Mouse (Mus musculus) monocyte, adult 5-6 weeks (primary cell): ENCODE measurements around the gene Ccdc74a. TPM values are rescaled to one million over a fixed set of nuclear protein-coding genes. Genes with fewer than 3 reads are reported as not detected.
"Not testable (repeated sequence)": the region's sequence is repeated elsewhere in the genome, so short reads cannot be mapped to it uniquely, and the experiment has no call there.

Source experiments
- ATAC-seq: fragments of 153-309, 156-312 bp; replicated peaks from 2 replicates; pipeline ENCODE4 v1.8.0; 2017; ENCODE audit warnings: mild to moderate bottlenecking; ENCODE audit not compliant: low TSS enrichment, insufficient number of reproducible peaks, severe bottlenecking, poor library complexity, low FRiP score
- total RNA-seq: library from RNA; stranded (forward); fragments of 200-1000, 200-491, 200-594 nt; gene quantifications from 3 replicates; pipeline ENCODE4 v1.2.3, GENCODE M21; 2017

Ccdc74a gene
- total RNA-seq: not detected in 3 replicates

DNA sequence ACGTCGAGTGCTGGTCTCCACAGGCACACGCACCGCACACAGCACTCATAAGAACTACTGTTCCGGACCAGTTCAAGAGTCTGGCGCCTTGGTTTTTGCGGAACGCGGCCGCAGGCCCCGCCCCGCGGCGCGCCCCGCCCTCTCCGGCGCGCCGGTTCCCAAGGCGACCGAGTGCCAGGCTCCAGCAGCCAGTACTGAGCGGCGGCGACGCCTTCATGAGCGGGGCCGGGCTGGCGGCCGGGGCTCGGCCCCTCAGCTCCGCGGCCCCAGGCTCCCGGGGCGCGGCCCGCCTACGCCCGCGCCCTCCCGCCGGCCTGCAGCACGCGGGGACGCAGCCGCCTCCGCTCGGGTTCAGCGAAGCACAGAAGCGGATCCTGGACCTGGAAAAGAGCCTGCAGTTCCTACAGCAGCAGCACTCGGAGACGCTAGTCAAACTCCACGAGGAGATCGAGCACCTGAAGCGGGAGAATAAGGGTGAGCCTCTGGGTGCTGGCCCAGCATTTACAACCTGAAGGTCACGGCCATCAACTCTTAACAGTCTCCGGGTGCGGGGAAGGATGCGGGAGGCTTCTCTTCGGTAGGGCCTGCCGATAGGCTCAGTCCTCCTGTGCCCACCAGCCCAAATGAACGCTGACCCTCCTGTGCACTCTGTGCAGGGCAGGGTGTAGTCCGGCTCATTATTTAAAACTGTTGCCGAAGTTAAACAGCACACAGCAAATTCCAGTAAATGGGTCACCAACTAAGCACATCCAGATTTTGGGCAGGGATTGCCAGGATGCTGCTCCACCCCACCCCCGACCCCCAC, at the start of gene Ccdc74a:
TSS of gene Ccdc74a (plus strand) at position 161 of the 805 bp plus-strand sequence.
- ATAC-seq: peak; percentile 42

DNA sequence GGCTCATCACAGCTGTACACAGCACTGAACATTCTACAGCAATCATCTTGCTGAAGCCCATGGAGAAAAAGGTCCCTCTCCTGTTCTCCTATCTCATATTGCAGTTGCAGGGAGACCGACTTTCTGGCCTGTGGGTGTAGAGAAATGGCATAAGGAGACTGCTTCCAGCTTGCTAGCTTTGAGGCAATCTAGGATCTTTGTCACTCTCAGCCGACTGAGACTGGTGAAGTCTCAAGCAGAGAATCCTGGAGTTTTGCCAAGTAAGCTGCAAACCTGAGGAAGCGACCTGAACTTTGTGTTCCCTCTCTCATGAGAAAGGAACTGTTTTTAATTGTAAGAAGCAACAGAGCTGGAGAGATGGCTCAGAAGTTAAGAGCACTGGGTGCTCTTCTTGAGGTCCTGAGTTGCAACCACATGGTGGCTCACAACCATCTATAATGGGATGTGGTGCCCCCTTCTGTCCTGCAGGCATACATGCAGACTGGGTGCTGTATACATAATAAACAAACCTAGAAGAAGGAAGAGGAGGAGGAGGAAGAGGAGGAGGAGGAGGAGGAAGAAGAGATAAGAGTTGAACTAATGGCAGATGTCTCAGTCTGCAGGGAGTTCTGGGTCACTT, 45.2 kb upstream of the Ccdc74a start:
- ATAC-seq: no peak

DNA sequence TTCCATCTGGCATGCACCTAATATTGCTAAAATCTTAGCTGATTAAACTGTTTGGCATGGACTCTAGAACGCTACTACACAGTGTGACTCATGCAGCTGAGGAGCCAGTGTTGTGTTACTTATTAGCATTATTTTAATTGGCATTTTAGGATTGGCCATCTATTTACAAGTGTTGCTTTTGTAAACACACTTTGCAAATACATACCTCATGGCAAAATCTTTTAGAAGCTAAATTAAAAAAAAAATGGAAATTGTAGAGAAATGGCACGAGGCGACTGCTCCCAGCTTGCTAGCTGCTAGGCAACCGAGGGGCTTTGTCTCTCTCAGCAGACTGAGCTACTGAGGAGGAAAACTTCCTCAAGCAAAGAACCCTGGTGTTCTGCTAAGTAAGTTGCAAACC, 41.3 kb upstream of the Ccdc74a start:
- no peak for ATAC-seq

DNA sequence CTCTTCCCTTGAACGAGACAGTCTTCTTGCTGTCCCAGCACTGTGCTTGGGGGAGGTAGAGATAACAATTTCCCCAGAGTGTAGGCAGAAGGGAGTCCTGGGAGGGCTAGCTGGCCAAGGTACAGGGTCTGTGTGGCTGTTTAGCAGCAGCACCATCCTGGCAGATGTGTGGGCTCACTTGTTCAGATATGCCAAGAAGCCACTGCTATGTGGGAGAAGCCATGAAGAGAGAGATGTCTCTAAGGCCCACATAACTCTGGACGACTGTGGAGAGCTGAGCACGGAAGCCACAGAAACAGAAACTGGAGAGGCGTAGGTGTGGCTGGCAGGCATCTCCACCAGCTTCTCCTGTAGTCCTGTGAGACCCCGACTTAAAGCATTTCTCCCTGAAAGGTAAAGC, 40.6 kb upstream of the Ccdc74a start:
- ATAC-seq: no peak

DNA sequence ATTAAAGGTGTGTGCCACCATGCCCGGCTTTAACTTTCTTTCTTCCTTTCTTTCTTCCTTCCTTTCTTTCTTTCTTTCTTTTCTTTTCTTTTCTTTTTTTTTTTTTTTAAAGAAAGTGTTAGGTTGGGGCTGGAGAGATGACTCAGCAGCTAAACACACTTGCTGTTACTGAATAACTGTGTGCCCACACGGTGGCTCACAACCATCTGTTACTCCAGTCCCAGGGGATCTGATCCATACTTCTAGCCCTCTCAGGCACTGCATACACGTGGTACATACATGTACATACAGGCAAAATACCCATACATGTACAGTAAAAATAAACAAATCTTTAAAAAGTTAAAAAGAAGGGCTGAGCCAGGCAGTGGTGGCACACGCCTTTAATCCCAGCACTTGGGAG, 34.9 kb upstream of the Ccdc74a start:
- no peak for ATAC-seq

DNA sequence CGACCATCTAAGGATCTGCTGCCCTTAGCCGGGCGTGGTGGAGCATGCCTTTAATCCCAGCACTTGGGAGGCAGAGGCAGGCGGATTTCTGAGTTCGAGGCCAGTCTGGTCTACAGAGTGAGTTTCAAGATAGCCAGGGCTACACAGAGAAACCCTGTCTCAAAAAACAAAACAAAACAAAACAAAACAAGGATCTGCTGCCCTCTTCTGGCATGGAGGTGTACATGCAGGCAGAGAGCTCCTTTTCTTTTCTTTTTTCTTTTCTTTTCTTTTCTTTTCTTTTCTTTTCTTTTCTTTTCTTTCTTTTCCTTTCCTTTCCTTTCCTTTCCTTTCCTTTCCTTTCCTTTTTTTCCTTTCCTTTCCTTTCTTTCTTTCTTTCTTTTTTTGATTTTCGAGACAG, 31.5 kb upstream of the Ccdc74a start:
- not testable (repeated sequence) for ATAC-seq

DNA sequence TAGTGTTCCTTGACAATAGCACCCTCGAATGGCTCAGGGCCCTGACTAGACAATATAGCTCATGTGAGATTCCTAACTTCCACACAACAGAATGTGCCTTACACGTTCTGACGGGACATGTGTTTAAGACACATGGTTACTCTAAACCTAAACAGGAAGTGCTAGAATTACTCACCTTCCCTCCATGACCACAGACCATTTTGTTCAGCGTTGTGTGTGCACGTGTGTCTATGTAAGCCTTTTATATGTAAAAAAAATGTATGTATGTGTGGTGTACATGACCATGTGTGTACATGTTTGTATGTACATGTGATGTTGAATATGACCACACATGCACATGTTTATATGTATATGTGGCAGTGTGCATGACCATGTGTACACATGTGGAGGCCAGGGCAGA, 30.1 kb upstream of the Ccdc74a start:
- ATAC-seq: no peak

DNA sequence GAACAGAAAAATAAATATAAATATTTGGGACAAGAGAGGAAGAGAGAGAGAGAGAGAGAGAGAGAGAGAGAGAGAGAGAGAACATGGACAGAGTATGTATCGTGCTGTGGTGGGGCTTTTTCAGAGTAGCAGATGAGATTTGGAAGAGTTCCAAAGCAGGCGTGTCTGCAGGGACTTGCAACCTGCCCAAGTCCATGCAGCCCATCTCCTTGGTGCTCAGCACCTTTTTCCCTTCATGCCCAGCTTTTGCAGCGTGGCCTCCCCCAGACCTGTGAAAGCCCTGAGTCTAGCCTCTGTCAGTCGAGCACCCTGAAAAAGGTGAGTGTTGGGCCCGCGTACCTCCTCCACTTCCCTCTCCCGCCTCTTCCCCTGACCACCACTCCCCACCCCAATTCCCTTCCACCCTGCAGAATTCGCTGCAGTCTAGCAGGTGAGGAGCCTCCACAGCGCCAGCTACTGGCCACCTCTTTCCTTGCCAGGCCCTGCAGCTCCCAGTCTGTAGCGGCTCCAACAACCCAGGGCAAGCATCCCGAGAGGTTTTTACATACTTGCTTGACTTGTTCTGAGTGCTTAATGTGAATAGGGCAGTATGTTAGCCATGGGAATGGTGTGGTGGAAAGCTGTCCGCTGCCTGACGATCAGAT, 28.2 kb upstream of the Ccdc74a start:
- peak; percentile 51; the same call in 1 of the 2 replicates for ATAC-seq

DNA sequence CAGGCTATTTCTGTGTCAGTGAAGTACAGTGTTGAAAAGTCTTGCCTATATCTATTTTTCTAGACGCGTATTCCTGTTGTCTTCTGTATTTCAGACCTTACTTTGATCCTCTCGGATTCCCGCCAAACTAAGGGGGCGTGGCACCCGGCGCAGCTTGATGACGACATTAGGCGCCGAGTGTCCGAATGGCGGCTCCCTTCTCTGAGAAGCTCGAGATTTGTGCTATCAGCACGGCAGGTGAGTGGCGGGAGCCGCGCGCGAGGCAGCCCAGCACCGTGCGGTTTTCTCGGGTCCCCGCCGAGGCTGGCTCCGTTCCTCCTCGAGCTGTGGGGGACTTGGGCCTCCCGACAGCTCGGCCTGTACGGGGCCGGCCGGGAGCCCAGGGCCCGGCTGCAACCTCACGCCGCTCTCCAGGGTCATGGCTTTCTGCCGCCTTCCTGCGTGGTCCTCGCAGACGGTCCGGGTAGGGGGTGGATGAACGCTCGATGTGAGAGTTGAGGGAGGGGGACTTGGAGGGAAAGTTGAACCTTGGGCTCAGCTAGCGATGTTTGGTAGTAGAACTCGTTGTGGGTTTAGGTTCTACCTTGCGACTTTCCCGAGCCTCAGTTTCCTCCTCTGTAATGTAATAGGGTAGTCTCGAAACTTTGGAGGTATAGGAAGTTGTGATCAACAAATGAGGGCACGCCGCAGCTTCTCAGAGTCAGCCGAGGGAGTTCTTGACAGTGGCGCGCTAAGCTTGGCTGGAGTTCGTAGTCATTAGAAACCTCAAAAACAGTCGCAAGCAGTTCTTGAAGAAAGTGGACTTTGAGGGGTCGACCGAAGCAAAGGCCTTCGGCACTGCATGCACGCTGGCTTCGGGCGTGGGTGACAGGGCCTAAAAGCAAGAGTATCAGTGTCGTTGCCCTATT, 26.8 kb upstream of the Ccdc74a start, which contains the start of gene Smpd4:
TSS of gene Smpd4 (plus strand) at position 157 of the 908 bp plus-strand sequence.
- peak; percentile 88 for ATAC-seq

DNA sequence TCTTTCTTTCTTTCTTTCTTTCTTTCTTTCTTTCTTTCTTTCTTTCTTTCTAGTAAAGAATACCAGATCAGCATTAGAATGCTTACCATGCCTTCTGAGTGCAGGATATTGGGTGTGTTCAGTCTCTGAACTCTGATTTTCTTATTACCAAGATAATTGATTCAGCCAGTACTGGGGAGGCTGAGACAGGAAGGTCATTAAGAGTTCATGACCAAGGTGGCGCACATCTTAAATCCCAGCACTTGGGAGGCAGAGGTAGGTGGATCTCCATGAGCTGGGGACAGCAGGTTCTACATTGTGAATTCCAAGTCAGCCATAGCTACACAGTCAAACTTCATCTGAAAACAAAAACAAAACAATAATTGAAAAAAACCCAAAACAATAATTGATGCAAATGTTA, 24.3 kb upstream of the Ccdc74a start:
- no peak for ATAC-seq

DNA sequence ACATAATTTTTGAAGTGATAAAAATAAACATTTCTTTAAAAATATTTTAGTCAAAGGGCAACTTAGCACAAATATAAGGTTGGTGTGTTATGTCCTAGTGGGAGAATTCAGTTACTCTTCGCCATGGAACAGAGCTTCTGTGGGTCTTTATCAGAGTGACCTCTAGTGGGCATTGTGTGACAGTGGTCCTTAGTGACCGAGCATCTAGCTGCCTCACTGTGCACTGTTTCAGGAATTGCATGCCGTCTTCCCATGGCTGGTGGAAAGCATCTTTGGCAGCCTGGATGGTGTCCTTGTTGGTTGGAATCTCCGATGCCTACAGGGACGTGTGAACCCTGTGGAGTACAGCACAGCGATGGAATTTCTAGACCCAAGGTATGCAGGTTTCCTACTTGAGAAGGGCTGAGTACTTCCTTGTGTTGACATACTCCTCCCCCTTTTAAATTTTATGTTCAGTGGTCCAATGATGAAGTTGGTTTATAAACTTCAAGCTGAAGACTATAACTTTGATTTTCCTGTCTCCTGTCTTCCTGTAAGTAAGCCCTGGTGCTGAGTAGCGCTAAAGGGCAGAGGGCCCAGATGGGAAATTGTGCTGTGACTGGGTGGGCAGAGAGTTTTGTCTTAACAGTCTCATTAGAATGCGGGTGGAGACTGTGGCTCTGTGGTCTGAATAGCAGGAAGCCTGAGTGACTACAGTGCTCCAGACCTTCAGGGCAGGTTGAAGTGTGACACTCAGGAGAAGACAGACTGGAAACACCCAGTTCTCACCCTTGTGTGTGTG, 20.6 kb upstream of the Ccdc74a start:
- no peak for ATAC-seq

DNA sequence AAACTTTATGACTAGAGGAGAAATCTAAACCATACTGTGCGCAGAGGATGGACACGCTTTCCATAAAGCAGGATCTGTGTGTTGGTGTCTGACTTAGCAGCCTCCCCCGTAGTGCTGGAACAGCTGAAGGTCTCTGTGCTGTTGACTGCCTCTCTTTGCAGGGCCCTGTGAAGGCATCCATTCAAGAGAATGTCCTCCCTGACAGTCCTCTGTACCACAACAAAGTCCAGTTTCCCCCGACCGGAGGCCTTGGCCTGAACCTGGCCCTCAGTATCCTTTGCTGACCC, 20.1 kb upstream of the Ccdc74a start:
- ATAC-seq: no peak

DNA sequence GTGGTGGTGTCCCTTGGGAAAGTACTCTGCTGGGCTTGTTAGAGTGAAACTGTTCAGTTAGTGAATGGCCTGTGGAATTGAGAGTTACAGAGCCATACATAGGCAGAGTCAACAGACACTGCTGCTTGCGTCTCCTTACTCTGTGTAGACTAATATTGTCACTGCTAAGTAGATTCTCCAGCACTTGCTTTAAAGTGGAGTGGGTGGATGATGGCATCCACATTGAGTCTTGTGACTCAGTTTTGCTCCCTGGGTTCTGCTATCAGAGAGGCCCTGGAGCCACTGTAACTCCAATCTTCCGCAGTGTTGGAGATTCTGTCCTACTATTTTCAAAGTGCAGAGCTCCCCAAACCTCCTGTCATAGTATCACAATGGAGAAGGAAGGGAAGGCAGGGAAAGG, 13.7 kb upstream of the Ccdc74a start:
- ATAC-seq: no peak

DNA sequence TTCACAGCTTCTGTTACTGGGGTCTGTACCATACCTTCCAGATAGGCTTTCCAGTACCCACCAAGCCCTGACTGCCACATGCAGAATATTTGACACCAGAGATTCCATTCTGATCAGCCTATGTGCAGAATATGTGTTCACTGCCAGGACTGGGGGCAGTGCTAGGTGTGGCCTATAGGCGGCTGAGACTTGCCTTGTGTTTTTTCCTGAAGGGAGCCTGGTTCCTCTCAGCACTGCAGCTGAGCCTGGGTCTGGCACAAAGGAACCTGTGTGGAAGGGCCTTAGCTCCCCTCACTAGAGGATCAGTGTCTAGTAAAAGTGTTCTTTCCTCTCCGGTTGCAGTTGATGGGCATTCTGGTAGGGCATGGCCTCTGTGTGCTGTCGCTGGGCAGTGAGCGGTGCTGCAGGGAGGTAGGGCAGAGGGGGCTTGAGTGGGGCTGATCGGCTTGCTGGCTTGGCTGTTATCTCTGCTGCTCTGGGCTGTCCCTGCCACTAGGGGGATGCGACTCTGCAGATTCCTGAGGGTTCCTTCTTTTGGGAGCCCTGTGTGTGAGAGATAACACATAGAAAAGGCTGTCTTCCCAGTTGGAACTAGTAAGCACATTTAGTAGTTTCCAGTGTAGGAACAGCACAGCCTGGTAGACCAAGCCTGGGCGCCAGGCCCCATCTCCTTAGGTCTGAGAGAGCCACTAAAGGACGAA, 12.6 kb upstream of the Ccdc74a start:
- no peak for ATAC-seq

DNA sequence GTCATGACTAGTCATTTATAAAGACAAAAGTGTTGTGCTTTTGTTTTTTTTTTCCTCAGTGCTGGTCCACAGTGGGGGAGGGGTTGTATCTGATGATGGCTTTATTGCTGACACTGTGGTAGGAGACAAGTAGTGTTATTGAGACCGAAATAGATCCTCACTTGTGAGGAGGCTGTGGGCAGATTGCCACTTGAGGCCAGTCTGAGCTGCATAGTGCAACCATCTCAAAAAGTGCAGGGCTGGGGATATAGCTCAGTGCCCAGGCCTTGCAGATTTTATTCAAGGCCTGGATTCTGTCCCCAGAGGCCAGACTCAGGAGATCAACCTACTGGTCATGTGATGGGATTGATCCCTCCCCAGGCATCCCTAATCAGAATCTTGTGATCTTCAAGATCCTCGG, 9.4 kb upstream of the Ccdc74a start:
- no peak for ATAC-seq

DNA sequence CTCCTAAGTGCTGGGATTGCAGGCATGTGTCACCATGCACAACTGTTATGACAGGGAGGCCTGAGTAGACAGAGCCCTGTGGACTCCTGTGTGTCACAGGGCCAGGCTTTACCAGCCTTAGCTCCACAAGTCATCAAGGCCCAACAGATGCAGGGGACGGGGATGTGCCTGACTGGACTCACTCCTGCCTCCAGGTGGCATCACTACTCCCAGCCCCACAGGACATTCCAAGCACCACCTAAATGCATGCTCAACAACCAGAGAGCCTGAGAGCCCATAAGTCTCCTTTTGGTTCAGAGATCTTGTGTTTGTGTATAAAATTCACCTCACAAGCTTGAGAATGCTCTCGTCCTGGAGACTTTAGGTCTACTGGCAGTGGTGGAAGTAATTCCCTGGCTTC, 8.7 kb upstream of the Ccdc74a start:
- no peak for ATAC-seq

DNA sequence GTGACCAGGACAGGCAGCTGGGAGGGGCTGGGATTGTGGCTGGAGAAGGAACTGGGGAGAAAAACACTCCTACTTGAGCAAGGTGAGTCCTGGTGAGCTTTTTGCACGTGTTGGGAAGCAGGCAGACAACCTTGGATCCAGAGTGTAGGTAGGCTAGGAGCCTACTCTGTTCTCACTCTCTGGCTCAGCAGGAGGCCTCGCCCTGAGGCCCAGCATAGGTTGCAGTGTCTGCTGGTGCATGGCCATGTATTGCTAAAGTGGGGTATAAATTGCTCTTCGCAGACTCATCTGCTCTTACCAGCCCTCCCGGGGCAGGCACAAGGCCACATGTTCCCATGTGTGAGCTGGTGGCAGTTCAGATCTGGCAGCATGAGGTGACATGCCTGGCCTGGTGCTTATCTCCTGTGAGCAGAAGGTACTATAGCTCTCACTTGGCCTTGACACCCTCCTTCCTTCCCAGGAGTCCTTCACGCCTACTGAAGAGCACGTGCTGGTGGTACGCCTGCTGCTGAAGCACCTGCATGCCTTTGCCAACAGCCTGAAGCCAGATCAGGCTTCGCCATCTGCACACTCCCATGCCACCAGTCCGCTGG, 8.1 kb upstream of the Ccdc74a start:
- no peak for ATAC-seq
